Mouse (Mus musculus) liver, embryonic 12.5 days (tissue): ENCODE results near the gene Hoxa6. TPM values are rescaled to one million over a fixed set of nuclear protein-coding genes. Genes with fewer than 3 reads are reported as not detected.

Experiments used
- ATAC-seq: fragments of 200-750 bp; cut with Nextera tagmentation; 2 replicates; pipeline ENCODE4 v1.8.0; 2017; ENCODE audit warnings: moderate number of reproducible peaks, mild to moderate bottlenecking, moderate library complexity
- H3K27ac ChIP-seq: fragments of 300-500 bp; sonication (generic); 2 replicates; pipeline ENCODE4 v1.5.1; 2016; ENCODE audit warnings: mild to moderate bottlenecking
- H3K27me3 ChIP-seq: fragments of 300-500 bp; sonication (generic); replicated peaks from 2 replicates; pipeline ENCODE4 v1.6.1; 2016; ENCODE audit warnings: mild to moderate bottlenecking, moderate library complexity
- H3K36me3 ChIP-seq: fragments of 300-500 bp; sonication (generic); 2 replicates; pipeline ENCODE4 v1.6.1; 2016; ENCODE audit warnings: mild to moderate bottlenecking, moderate library complexity
- H3K4me1 ChIP-seq: fragments of 300-500 bp; sonication (generic); 2 replicates; pipeline ENCODE4 v1.6.1; 2016
- H3K4me2 ChIP-seq: fragments of 300-500 bp; sonication (generic); 2 replicates; pipeline ENCODE4 v1.6.1; 2016; ENCODE audit warnings: mild to moderate bottlenecking, moderate library complexity
- H3K4me3 ChIP-seq: fragments of 300-500 bp; sonication (generic); 2 replicates; pipeline ENCODE4 v1.5.1; 2016; ENCODE audit warnings: mild to moderate bottlenecking, moderate library complexity
- H3K9ac ChIP-seq: fragments of 300-500 bp; sonication (generic); 2 replicates; pipeline ENCODE4 v1.6.1; 2016; ENCODE audit warnings: mild to moderate bottlenecking, moderate library complexity
- H3K9me3 ChIP-seq: fragments of 300-500 bp; sonication (generic); replicated peaks from 2 replicates; pipeline ENCODE4 v1.6.1; 2016; ENCODE audit warnings: mild to moderate bottlenecking, moderate library complexity
- WGBS: fragments of 180-500 bp; shearing (Covaris S2); methylation state at CpG from one replicate; pipeline ENCODE4 v1.1.7; 2016; ENCODE audit not compliant: insufficient replicate concordance; 5-methylcytosine and 5-hydroxymethylcytosine counted together
- polyA plus RNA-seq: library from polyadenylated mRNA; unstranded; fragments of >200 nt; fragmentation: Nextera tagmentation; extraction: Ambion mirVana; gene quantifications from 2 replicates; pipeline ENCODE4 v1.2.1, GENCODE M21; 2016

Gene Hoxa6
- polyA plus RNA-seq, 1 experiment from 2014 or later = 0.14 TPM

GRCm38 (mm10) chr6:52182030-52182429, 26.5 kb downstream of the Hoxa6 start:
- WGBS = 27% methylated on average over 2 of the region's 2 CpGs
- Histone ChIP-seq H3K4me3 (no peak overlapping the region), H3K9me3 (no peaks in the 10 kb centered on the region), H3K36me3 (no peaks in the 10 kb centered on the region), H3K4me1 (peaks cover 13% of the 10 kb centered on the region; the same call in 1 of the 2 replicates), H3K9ac (no peak overlapping the region), H3K27ac (no peak overlapping the region), H3K27me3 (peaks cover 100% of the 10 kb centered on the region), H3K4me2 (no peak overlapping the region)
- ATAC-seq = no peak

- H3K27ac ChIP-seq = no peak overlapping the region
- WGBS = 14% methylated on average over 3 of the region's 3 CpGs
- H3K4me2 ChIP-seq = no peak overlapping the region
Observed at GRCm38 (mm10) chr6:52180726-52181125, 27.8 kb downstream of the Hoxa6 start.

GRCm38 (mm10) chr6:52180213-52180710, 28.3 kb downstream of the Hoxa6 start:
- Histone ChIP-seq H3K4me1 (peaks cover 13% of the 10 kb centered on the region; the same call in 1 of the 2 replicates), H3K4me3 (peak overlapping the region; percentile 26; the same call in 1 of the 2 replicates), H3K27me3 (peaks cover 100% of the 10 kb centered on the region), H3K4me2 (peak overlapping the region; percentile 43), H3K9ac (no peak overlapping the region), H3K27ac (no peak overlapping the region), H3K9me3 (no peaks in the 10 kb centered on the region), H3K36me3 (no peaks in the 10 kb centered on the region)
- ATAC-seq = no peak
- WGBS = 9% methylated on average over 11 of the region's 11 CpGs

More at GRCm38 (mm10) chr6:52180726-52181125, 27.8 kb downstream of the Hoxa6 start:
- H3K36me3 ChIP-seq = no peaks in the 10 kb centered on the region
- no peak overlapping the region for H3K4me3 ChIP-seq
- no peak for ATAC-seq
- peaks cover 100% of the 10 kb centered on the region for H3K27me3 ChIP-seq
- H3K4me1 ChIP-seq = peaks cover 13% of the 10 kb centered on the region; the same call in 1 of the 2 replicates
- no peaks in the 10 kb centered on the region for H3K9me3 ChIP-seq
- H3K9ac ChIP-seq = no peak overlapping the region

- H3K4me2 ChIP-seq = peak overlapping the region; percentile 43
- H3K4me3 ChIP-seq = peak overlapping the region; percentile 26
Observed at GRCm38 (mm10) chr6:52179690-52180089, 28.8 kb downstream of the Hoxa6 start.

GRCm38 (mm10) chr6:52178918-52179665, 29.4 kb downstream of the Hoxa6 start:
- H3K27me3 ChIP-seq = peaks cover 98% of the 10 kb centered on the region
- 0 out of 2 replicates have a peak, but pooled peaks cover 10% of the 10 kb centered on the region for H3K4me1 ChIP-seq
- peak overlapping the region; percentile 28; the same call in 1 of the 2 replicates for H3K27ac ChIP-seq
- peak overlapping the region; percentile 27; the same call in 1 of the 2 replicates for H3K9ac ChIP-seq
- peak overlapping the region; percentile 43 for H3K4me2 ChIP-seq
- 8% methylated on average over 4 of the region's 4 CpGs for WGBS
- no peaks in the 10 kb centered on the region for H3K9me3 ChIP-seq
- H3K4me3 ChIP-seq = peak overlapping the region; percentile 26
- no peaks in the 10 kb centered on the region for H3K36me3 ChIP-seq
- no peak for ATAC-seq

More at GRCm38 (mm10) chr6:52179690-52180089, 28.8 kb downstream of the Hoxa6 start:
- peaks cover 100% of the 10 kb centered on the region for H3K27me3 ChIP-seq
- H3K9me3 ChIP-seq = no peaks in the 10 kb centered on the region
- peaks cover 12% of the 10 kb centered on the region; the same call in 1 of the 2 replicates for H3K4me1 ChIP-seq
- H3K27ac ChIP-seq = no peak overlapping the region
- no peaks in the 10 kb centered on the region for H3K36me3 ChIP-seq
- H3K9ac ChIP-seq = peak overlapping the region; percentile 27; the same call in 1 of the 2 replicates
- 3% methylated on average over 10 of the region's 10 CpGs for WGBS
- ATAC-seq = no peak

GRCm38 (mm10) chr6:52177806-52178205, 30.7 kb downstream of the Hoxa6 start:
- Histone ChIP-seq H3K4me1 (peaks cover 1% of the 10 kb centered on the region; the same call in 1 of the 2 replicates), H3K4me3 (peak overlapping the region; percentile 50; the same call in 1 of the 2 replicates), H3K4me2 (peak overlapping the region; percentile 49), H3K9me3 (no peaks in the 10 kb centered on the region), H3K36me3 (no peaks in the 10 kb centered on the region), H3K9ac (0 out of 2 replicates have a peak overlapping the region, but pooled peaks have one; percentile 13), H3K27me3 (peaks cover 98% of the 10 kb centered on the region), H3K27ac (no peak overlapping the region)
- ATAC-seq = no peak
- 2% methylated on average over 9 of the region's 9 CpGs for WGBS

GRCm38 (mm10) chr6:52177061-52177735, 31.3 kb downstream of the Hoxa6 start, which contains the start of gene 5730596B20Rik:
5730596B20Rik (plus strand) TSS chr6:52177498.
- Histone ChIP-seq H3K4me1 (peaks cover 7% of the 10 kb centered on the region; the same call in 1 of the 2 replicates), H3K36me3 (no peaks in the 10 kb centered on the region), H3K4me2 (peak within 1 kb of the TSS; percentile 49), H3K9me3 (no peaks in the 10 kb centered on the region), H3K27ac (peak within 1 kb of the TSS; percentile 77; the same call in 1 of the 2 replicates), H3K9ac (peak within 1 kb of the TSS; percentile 61), H3K4me3 (peak within 1 kb of the TSS; percentile 50), H3K27me3 (peaks cover 98% of the 10 kb centered on the region)
- 2% methylated on average over 36 of the region's 36 CpGs for WGBS
- no peak for ATAC-seq

- peak overlapping the region; percentile 39; the same call in 1 of the 2 replicates for H3K9ac ChIP-seq
- no peaks in the 10 kb centered on the region for H3K36me3 ChIP-seq
- H3K4me2 ChIP-seq = peak overlapping the region; percentile 49
- peaks cover 12% of the 10 kb centered on the region; the same call in 1 of the 2 replicates for H3K4me1 ChIP-seq
- H3K27me3 ChIP-seq = peaks cover 98% of the 10 kb centered on the region
- H3K4me3 ChIP-seq = peak overlapping the region; percentile 50
- H3K27ac ChIP-seq = peak overlapping the region; percentile 77; the same call in 1 of the 2 replicates
- WGBS = 4% methylated on average over 6 of the region's 6 CpGs
- no peaks in the 10 kb centered on the region for H3K9me3 ChIP-seq
- no peak for ATAC-seq
Observed at GRCm38 (mm10) chr6:52176391-52176790, 32.1 kb downstream of the Hoxa6 start.

GRCm38 (mm10) chr6:52175864-52176263, 32.7 kb downstream of the Hoxa6 start:
- Histone ChIP-seq H3K4me1 (peaks cover 12% of the 10 kb centered on the region; the same call in 1 of the 2 replicates), H3K27me3 (peaks cover 98% of the 10 kb centered on the region), H3K9me3 (no peaks in the 10 kb centered on the region), H3K4me2 (peak overlapping the region; percentile 49), H3K9ac (peak overlapping the region; percentile 53), H3K36me3 (no peaks in the 10 kb centered on the region), H3K4me3 (peak overlapping the region; percentile 50), H3K27ac (peak overlapping the region; percentile 77)
- whole genome bisulfite sequencing = 1% methylated on average over 11 of the region's 35 CpGs
- ATAC-seq = no peak

GRCm38 (mm10) chr6:52174968-52175751, 33.4 kb downstream of the Hoxa6 start:
- H3K4me3 ChIP-seq = peak overlapping the region; percentile 50
- peaks cover 12% of the 10 kb centered on the region; the same call in 1 of the 2 replicates for H3K4me1 ChIP-seq
- H3K27ac ChIP-seq = peak overlapping the region; percentile 77
- peak overlapping the region; percentile 53 for H3K9ac ChIP-seq
- no peaks in the 10 kb centered on the region for H3K9me3 ChIP-seq
- WGBS = 3% methylated on average over 41 of the region's 41 CpGs
- H3K4me2 ChIP-seq = peak overlapping the region; percentile 49
- H3K36me3 ChIP-seq = no peaks in the 10 kb centered on the region
- peaks cover 98% of the 10 kb centered on the region for H3K27me3 ChIP-seq
- no peak for ATAC-seq

GRCm38 (mm10) chr6:52173648-52174047, 34.9 kb downstream of the Hoxa6 start:
- Histone ChIP-seq H3K27ac (no peak overlapping the region), H3K9ac (no peak overlapping the region), H3K4me3 (no peak overlapping the region), H3K27me3 (peaks cover 98% of the 10 kb centered on the region), H3K36me3 (no peaks in the 10 kb centered on the region), H3K4me1 (peaks cover 12% of the 10 kb centered on the region; the same call in 1 of the 2 replicates), H3K4me2 (peak overlapping the region; percentile 52; the same call in 1 of the 2 replicates), H3K9me3 (no peaks in the 10 kb centered on the region)
- 3% methylated on average over 4 of the region's 4 CpGs for WGBS
- no peak for ATAC-seq
